Mouse (Mus musculus) heart, adult 10 weeks (tissue): ENCODE results near the gene Veph1. TPM values are rescaled to one million over a fixed set of nuclear protein-coding genes. Genes with fewer than 3 reads are reported as not detected.

Source experiments
- polyA plus RNA-seq: library from polyadenylated mRNA; stranded (reverse); fragments of 350-450 nt; fragmentation: Illumina TruSeq; extraction: RNeasy Lipid Tissue Mini Kit (QIAGEN cat#74804); gene quantifications from one replicate; pipeline ENCODE4 v1.2.3, GENCODE M21; 2014; ENCODE audit warnings: low read depth, low replicate concordance

Veph1 gene
- not detected for polyA plus RNA-seq

DNA sequence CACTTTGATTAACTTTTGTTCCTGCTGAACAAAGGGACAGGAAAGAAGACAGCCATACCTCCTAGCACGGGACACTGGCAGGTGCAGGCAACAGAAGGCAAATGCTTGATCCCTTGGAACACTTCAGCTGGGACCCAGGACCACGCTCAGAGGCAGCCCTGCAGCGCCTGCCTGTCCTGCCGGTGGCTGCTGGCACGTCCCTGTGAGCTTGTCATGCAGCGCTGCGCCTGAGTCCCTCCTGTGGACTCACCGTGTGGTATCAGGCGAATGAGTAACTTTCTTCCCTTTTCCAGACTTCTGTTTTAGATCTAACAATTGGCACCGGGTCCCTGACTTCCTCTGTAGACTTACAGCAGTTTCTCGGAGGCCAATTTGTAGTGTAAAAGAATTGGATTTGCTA is at the start of gene Veph1:
Veph1 (minus strand) TSS at position 293 of the 400 bp plus-strand sequence.

DNA sequence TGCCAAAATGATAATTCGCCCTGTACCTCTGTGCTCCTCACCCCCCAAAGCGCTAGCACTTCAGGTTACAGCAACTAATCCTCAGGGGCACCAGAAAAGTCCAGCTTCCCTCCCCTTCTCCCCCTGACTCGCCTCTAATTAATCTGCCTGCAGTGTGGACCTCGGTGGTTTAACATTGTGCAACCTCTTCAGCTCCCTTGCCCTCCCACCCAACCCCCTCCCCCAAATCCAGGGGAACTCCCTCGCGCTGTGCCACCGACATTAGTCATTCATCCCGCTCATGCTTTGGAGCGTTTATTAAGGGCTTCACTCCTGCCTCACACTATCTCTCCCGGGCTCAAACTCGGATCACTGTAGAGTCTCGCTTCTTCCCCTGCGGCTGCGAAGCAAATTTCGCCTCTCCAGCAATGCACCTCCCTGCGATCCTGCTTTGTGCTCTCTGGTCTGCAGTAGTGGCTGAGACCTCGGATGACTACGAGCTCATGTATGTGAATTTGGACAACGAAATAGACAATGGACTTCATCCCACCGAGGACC is 76.9 kb downstream of the Veph1 start, which contains the start of gene Ptx3:
Ptx3 (plus strand) TSS at position 256 of the 537 bp plus-strand sequence.

Other genes starting within 250 kb of the Veph1 start
- 0.94 TPM for gene Ptx3, start 76.9 kb downstream of the Veph1 start, polyA plus RNA-seq